Mouse (Mus musculus): ENCODE measurements at regions not wholly inside any gene's neighbourhood (a gene's known extent, or its start where the extent isn't known, plus 50 kb on each side); places are given as distances from the start of the nearest gene placed in this dataset.
"Not testable (repeated sequence)": the region's sequence is repeated elsewhere in the genome, so short reads cannot be mapped to it uniquely, and the experiment has no call there.

- 90% methylated on average over 4 of the region's 4 CpGs for WGBS
- not testable (repeated sequence) for H3K9ac ChIP-seq; ATAC-seq (ENCODE audit: low FRiP score); H3K27me3 ChIP-seq; H3K4me1 ChIP-seq; H3K27ac ChIP-seq; H3K4me2 ChIP-seq; H3K9me3 ChIP-seq; H3K36me3 ChIP-seq (replicated peaks); H3K4me3 ChIP-seq (replicated peaks)
Measured at GRCm38 (mm10) chr14:102733718-102734117, 248.7 kb downstream of the Kctd12 start.

DNA sequence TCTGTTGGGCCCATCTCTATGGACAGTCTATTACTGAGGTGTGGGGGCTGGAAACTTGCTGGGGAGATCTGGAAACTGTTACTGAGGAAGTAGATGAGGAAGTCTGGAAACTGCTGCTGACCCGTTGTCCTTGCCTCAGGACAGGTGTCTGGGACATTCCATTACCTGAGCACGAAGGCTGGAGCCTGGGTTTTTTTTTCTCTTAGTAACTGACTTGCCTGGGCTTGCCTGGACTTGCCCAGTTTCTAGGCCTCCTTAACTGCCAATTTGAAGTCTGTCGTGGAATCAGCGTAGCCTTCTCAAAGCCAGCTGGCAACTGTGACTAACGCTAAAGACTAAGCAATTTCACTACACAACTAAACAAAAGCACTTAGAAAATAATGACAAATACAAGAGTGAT is 250.7 kb downstream of the Kctd12 start:
- Histone ChIP-seq H3K4me2 (no peak overlapping the region), H3K27me3 (no peaks in the 10 kb centered on the region), H3K9ac (no peak overlapping the region), H3K36me3 (replicated peaks) (no peaks in the 10 kb centered on the region), H3K4me3 (replicated peaks) (no peak overlapping the region), H3K9me3 (no peaks in the 10 kb centered on the region), H3K4me1 (no peaks in the 10 kb centered on the region), H3K27ac (no peak overlapping the region)
- 73% methylated on average over 5 of the region's 5 CpGs for WGBS
- no peak for ATAC-seq (ENCODE audit: low FRiP score)

GRCm38 (mm10) chr14:102722633-102723032 is 259.8 kb downstream of the Kctd12 start:
- no peaks in the 10 kb centered on the region for H3K4me1 ChIP-seq
- H3K4me2 ChIP-seq: no peak overlapping the region
- no peaks in the 10 kb centered on the region for H3K27me3 ChIP-seq
- H3K9ac ChIP-seq: no peak overlapping the region
- no peaks in the 10 kb centered on the region for H3K36me3 ChIP-seq (replicated peaks)
- 70% methylated on average over 2 of the region's 2 CpGs for WGBS
- H3K9me3 ChIP-seq: no peaks in the 10 kb centered on the region
- no peak overlapping the region for H3K27ac ChIP-seq
- H3K4me3 ChIP-seq (replicated peaks): no peak overlapping the region
- no peak for ATAC-seq (ENCODE audit: low FRiP score)

DNA sequence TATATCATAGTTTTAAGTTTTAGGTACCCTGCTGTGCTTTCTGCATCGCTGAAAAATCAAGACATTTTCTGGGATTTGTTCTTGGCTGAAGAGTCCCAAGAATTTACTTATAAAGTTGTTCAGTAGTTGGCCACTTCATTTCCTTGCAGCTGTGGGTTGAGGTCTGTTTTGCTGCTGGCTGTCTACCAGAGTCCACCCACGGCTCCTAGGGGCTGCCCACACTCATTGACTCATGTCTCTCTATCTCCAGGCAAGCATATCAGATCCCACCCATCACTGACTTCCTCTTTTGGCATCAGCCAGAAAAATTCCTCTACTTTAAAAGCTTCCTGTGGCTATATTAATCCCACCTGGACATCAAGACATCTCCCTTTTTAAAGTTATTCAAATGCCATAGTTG is 263.9 kb downstream of the Kctd12 start:
- H3K36me3 ChIP-seq (replicated peaks): no peaks in the 10 kb centered on the region
- H3K27ac ChIP-seq: no peak overlapping the region
- H3K4me1 ChIP-seq: no peaks in the 10 kb centered on the region
- no peak overlapping the region for H3K4me3 ChIP-seq (replicated peaks)
- no peaks in the 10 kb centered on the region for H3K27me3 ChIP-seq
- H3K9me3 ChIP-seq: no peaks in the 10 kb centered on the region
- no peak overlapping the region for H3K4me2 ChIP-seq
- H3K9ac ChIP-seq: no peak overlapping the region
- 85% methylated on average over 2 of the region's 2 CpGs for WGBS
- no peak for ATAC-seq (ENCODE audit: low FRiP score)

GRCm38 (mm10) chr14:102712600-102712999 is 269.8 kb downstream of the Kctd12 start:
- H3K9ac ChIP-seq: no peak overlapping the region
- H3K27me3 ChIP-seq: no peaks in the 10 kb centered on the region
- H3K9me3 ChIP-seq: no peaks in the 10 kb centered on the region
- no peaks in the 10 kb centered on the region for H3K4me1 ChIP-seq
- no peak overlapping the region for H3K4me3 ChIP-seq (replicated peaks)
- H3K4me2 ChIP-seq: no peak overlapping the region
- WGBS: 80% methylated on average over 1 of the region's 1 CpGs
- no peak overlapping the region for H3K27ac ChIP-seq
- no peak for ATAC-seq (ENCODE audit: low FRiP score)
- H3K36me3 ChIP-seq (replicated peaks): no peaks in the 10 kb centered on the region

DNA sequence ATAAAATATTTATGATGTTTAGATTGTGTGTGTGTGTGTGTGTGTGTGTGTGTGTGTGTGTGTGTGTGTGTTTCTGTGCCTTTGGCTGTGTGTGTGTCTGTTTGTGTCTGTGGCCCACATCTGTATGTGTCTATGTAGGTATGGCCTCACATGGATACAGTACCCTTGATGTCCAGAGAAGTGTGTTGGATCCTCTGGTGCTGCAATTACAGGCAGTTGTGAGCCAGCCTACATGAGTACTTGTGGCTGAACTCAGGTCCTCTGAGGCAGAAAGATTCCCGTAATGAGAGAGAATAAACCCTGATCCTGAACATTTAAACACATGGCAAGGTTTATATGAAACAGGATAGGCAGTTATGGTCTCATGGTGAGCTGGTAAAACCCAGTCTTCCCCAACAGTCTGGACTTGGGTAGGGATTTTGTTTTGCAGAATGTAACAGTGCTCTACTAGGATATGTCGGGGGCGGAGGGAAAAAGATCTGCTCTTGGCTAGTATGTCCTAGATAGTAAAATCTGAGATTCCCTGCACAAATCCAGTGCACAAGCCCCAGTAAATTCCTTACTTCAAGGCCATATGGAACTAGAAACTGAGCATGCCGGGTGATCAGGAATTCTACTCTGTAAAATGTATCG is 275.6 kb downstream of the Kctd12 start:
- no peaks in the 10 kb centered on the region for H3K4me1 ChIP-seq
- no peaks in the 10 kb centered on the region for H3K9me3 ChIP-seq
- H3K27ac ChIP-seq: no peak overlapping the region
- ATAC-seq (ENCODE audit: low FRiP score): no peak
- no peaks in the 10 kb centered on the region for H3K27me3 ChIP-seq
- 91% methylated on average over 5 of the region's 5 CpGs for WGBS
- H3K4me3 ChIP-seq (replicated peaks): no peak overlapping the region
- H3K9ac ChIP-seq: no peak overlapping the region
- no peak overlapping the region for H3K4me2 ChIP-seq
- H3K36me3 ChIP-seq (replicated peaks): no peaks in the 10 kb centered on the region

DNA sequence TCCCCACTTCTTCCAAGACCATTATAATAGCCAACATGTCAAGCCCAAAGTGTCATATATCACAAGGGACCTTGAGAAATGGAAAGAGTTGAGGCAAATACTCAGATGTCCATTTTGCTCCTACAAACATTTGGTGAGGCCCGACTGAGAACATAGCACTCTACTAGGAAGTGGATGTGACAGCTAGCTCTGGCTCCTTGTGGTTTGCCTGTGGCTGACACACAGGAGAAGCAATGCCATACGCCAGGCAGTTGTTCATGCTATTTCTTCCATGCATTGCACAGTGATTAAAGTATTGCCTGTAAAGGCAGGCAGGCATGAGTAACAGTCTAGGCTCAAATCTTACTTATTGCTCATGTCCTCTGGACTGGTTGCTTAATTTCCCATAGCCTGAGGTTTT is 281.3 kb downstream of the Kctd12 start:
- 83% methylated on average over 2 of the region's 2 CpGs for WGBS
- no peak for ATAC-seq (ENCODE audit: low FRiP score)
- Histone ChIP-seq H3K4me1 (no peaks in the 10 kb centered on the region), H3K4me2 (no peak overlapping the region), H3K4me3 (replicated peaks) (no peak overlapping the region), H3K27ac (no peak overlapping the region), H3K9me3 (no peaks in the 10 kb centered on the region), H3K36me3 (replicated peaks) (no peaks in the 10 kb centered on the region), H3K9ac (no peak overlapping the region), H3K27me3 (no peaks in the 10 kb centered on the region)

GRCm38 (mm10) chr14:102700457-102700856 is 282.0 kb downstream of the Kctd12 start:
- no peak overlapping the region for H3K4me2 ChIP-seq
- no peak overlapping the region for H3K9ac ChIP-seq
- H3K27ac ChIP-seq: no peak overlapping the region
- no peaks in the 10 kb centered on the region for H3K4me1 ChIP-seq
- no peaks in the 10 kb centered on the region for H3K9me3 ChIP-seq
- 83% methylated on average over 6 of the region's 6 CpGs for WGBS
- H3K27me3 ChIP-seq: no peaks in the 10 kb centered on the region
- no peaks in the 10 kb centered on the region for H3K36me3 ChIP-seq (replicated peaks)
- ATAC-seq (ENCODE audit: low FRiP score): no peak
- no peak overlapping the region for H3K4me3 ChIP-seq (replicated peaks)

GRCm38 (mm10) chr14:102699015-102699414 is 283.4 kb downstream of the Kctd12 start:
- Histone ChIP-seq H3K4me3 (replicated peaks) (no peak overlapping the region), H3K36me3 (replicated peaks) (no peaks in the 10 kb centered on the region), H3K9me3 (no peaks in the 10 kb centered on the region), H3K27me3 (no peaks in the 10 kb centered on the region), H3K27ac (no peak overlapping the region), H3K4me1 (no peaks in the 10 kb centered on the region), H3K9ac (no peak overlapping the region), H3K4me2 (no peak overlapping the region)
- no peak for ATAC-seq (ENCODE audit: low FRiP score)
- 86% methylated on average over 3 of the region's 3 CpGs for WGBS

DNA sequence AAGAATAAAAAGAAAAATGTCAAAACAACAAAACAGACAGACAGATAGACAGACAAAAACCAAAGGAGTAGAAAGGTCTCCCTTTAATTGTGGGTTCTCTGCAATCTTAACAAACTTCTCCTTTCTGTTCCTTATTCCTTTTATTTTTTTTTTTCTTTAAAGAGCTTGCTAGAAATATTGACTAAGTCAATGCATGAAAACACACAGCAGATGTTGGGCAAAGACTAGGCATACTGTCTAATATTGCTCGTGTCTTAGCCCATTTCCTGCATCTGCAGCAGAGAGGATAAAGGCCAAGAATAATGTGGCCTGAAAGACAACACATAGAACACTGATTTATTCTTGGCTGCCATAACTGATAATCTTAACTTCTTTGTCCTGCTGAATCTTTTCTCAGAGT is 295.6 kb downstream of the Kctd12 start:
- ATAC-seq (ENCODE audit: low FRiP score): no peak
- WGBS: 69% methylated on average over 1 of the region's 1 CpGs
- Histone ChIP-seq H3K4me3 (replicated peaks) (no peak overlapping the region), H3K4me2 (no peak overlapping the region), H3K36me3 (replicated peaks) (no peaks in the 10 kb centered on the region), H3K9me3 (no peaks in the 10 kb centered on the region), H3K9ac (no peak overlapping the region), H3K27ac (no peak overlapping the region), H3K27me3 (no peaks in the 10 kb centered on the region), H3K4me1 (no peaks in the 10 kb centered on the region)

GRCm38 (mm10) chr14:102676582-102676981 is 305.9 kb downstream of the Kctd12 start:
- H3K4me1 ChIP-seq: peaks cover 7% of the 10 kb centered on the region
- H3K9me3 ChIP-seq: no peaks in the 10 kb centered on the region
- 10% methylated on average over 5 of the region's 5 CpGs for WGBS
- H3K36me3 ChIP-seq (replicated peaks): no peaks in the 10 kb centered on the region
- no peak overlapping the region for H3K9ac ChIP-seq
- no peak overlapping the region for H3K4me2 ChIP-seq
- H3K4me3 ChIP-seq (replicated peaks): no peak overlapping the region
- ATAC-seq (ENCODE audit: low FRiP score): peak; percentile 56; the same call in 1 of the 2 replicates
- H3K27me3 ChIP-seq: no peaks in the 10 kb centered on the region
- no peak overlapping the region for H3K27ac ChIP-seq

DNA sequence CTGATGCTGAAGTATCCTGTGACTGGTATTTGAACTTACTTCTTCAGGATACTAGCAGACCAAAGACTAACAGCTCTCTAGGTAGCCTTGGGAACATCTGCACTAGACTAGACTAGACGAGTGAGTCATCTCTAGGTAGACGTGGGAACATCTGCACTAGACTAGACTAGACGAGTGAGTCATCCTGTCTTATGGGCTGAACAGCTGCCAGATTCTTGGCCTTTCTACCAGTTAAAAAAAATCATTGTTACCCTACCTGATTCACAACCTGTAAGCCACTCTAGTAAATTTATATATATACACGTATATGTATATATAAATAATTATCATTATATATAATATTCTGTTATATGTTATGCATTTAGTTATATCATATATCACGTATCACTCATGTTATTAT is 307.8 kb downstream of the Kctd12 start:
- H3K4me1 ChIP-seq: peaks cover 7% of the 10 kb centered on the region
- no peaks in the 10 kb centered on the region for H3K36me3 ChIP-seq (replicated peaks)
- H3K4me2 ChIP-seq: no peak overlapping the region
- no peak overlapping the region for H3K9ac ChIP-seq
- H3K27ac ChIP-seq: no peak overlapping the region
- H3K27me3 ChIP-seq: no peaks in the 10 kb centered on the region
- no peaks in the 10 kb centered on the region for H3K9me3 ChIP-seq
- WGBS: 88% methylated on average over 5 of the region's 5 CpGs
- ATAC-seq (ENCODE audit: low FRiP score): no peak
- H3K4me3 ChIP-seq (replicated peaks): no peak overlapping the region

- no peak overlapping the region for H3K9ac ChIP-seq
Measured at GRCm38 (mm10) chr14:102673724-102674123, 308.7 kb downstream of the Kctd12 start.

More at GRCm38 (mm10) chr14:102673724-102674123, 308.7 kb downstream of the Kctd12 start:
- Histone ChIP-seq H3K4me3 (replicated peaks) (no peak overlapping the region), H3K4me1 (peaks cover 7% of the 10 kb centered on the region), H3K4me2 (no peak overlapping the region), H3K27me3 (no peaks in the 10 kb centered on the region), H3K36me3 (replicated peaks) (no peaks in the 10 kb centered on the region), H3K9me3 (no peaks in the 10 kb centered on the region), H3K27ac (no peak overlapping the region)
- ATAC-seq (ENCODE audit: low FRiP score): no peak
- 51% methylated on average over 5 of the region's 5 CpGs for WGBS

Data from forebrain, embryonic 12.5 days (tissue).